Mouse (Mus musculus): ENCODE data around the gene Rab7.

GRCm38 (mm10) chr6:88068739-88069138 lies 23.7 kb upstream of the Rab7 start:
- no peak for TF ChIP-seq CTCF (IDR thresholded peaks at IDR 0.05; ENCODE audit: low read depth, low read length)
- no peak for TF ChIP-seq POLR2A (IDR thresholded peaks at IDR 0.05; ENCODE audit: extremely low read depth, insufficient read depth, low read length)
